Mouse (Mus musculus) cerebellum, adult (tissue): ENCODE data around the gene Akap6.

ENCODE experiments used
- ATAC-seq: cut with Nextera tagmentation; 2 replicates; pipeline ENCODE4 v1.9.2; 2017; ENCODE audit warnings: mild to moderate bottlenecking, moderate library complexity, mixed read lengths; ENCODE audit not compliant: insufficient number of reproducible peaks, low FRiP score, low TSS enrichment

Akap6 gene

DNA sequence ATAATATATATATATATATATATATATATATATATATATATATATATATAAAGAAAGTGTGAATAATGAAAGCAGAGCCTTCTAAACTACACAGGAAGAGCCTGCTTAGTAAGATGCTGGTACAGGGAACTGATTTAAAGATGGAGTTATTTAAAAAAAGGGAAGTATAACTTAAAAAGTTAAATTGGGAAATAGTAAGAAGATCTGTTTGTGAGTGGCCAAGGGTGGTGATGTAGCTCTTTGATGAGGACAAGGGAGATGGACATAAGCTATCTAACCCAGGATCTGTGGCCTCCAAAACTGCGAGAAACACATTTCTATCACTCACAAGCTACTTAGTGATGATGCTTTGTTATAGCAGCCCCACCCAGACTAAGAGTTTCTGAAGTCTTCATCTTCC lies 146.8 kb downstream of the Akap6 start:
- no peak for ATAC-seq

DNA sequence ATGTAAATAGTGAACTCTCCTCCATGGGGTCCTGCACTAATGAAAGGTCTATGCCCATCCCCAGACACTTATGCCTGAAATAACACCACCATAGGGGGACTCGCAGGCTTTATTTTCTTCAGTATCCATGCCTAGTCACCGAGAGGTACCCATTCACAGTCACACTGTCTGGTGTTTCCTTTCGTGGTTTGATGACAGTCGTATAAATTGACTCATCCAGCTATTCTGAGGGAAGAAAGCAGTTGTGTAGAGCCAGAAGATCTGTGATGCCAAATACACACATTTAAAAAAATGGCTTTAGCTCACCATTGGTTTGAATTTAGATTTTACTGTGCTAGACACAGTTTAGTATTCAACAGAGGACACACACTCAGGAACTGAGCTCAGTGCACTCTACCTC lies 147.8 kb downstream of the Akap6 start:
- ATAC-seq: no peak

DNA sequence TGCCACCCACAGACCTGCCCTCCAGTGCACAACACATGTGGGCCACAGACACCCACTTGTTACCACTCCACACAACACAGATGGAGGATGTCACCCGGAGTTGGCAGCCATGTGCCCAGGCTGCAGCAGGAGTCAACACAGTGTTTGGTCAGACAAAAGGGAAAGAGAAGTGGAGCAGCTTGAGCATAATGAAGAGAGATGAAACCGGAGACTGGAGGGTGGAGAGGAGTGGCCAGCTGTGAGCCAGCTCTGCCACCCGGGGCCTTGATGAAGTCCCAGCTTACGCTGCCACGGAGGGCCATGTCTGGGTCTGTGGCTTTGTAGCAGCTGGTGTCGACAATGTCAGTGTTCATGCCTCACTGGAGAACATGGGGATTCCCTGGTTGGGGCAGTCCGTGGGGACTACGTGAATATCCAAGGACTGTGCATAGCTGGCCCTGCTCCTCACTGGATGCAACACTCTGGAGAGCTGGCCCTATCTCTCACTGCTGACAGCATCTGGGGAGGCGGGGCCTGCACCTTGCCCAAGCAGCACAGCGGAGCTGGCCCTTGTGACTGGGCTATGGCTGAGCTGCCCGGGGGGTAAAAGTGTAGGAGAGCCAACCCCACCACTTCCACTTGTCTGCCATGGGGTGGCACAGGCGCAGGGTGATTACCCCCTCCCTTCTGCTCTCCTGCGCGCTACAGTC lies 148.8 kb downstream of the Akap6 start:
- ATAC-seq: peak; percentile 31; the same call in 1 of the 2 replicates

DNA sequence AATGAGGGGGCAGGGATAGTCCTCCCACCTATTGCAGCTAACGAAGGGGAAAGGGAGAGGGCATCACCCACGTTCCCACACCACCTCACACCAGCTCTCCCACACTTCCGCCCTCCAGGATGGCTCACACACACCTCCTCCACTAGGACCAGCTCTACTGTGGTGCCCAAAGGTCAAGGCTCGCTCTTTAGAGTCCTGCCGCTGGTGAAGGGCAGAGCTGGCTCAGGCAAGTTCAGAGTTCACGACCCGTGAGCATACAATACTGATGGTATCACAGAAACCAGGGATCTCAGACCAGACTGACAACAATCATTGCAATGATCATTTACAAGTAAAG lies 149.3 kb downstream of the Akap6 start:
- ATAC-seq: no peak

DNA sequence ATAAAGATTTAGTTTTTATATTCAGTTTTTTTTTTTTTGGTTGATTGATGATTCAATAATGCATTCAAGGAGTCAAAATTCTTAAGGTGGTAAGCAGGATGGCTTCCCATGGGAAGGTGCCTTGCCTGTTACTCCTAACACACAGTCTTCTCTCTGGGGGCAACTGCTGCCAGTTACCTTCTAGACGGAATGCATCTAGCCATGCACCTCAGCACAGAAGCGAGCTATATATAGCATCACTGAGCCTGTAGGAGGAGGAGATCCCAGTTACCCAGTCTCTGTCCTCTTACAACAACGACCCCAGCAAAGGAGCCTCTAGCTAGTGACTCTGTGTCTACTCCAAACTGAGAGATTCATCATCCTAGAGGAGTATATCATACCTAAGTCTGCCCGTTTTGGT lies 150.1 kb downstream of the Akap6 start:
- ATAC-seq: no peak

DNA sequence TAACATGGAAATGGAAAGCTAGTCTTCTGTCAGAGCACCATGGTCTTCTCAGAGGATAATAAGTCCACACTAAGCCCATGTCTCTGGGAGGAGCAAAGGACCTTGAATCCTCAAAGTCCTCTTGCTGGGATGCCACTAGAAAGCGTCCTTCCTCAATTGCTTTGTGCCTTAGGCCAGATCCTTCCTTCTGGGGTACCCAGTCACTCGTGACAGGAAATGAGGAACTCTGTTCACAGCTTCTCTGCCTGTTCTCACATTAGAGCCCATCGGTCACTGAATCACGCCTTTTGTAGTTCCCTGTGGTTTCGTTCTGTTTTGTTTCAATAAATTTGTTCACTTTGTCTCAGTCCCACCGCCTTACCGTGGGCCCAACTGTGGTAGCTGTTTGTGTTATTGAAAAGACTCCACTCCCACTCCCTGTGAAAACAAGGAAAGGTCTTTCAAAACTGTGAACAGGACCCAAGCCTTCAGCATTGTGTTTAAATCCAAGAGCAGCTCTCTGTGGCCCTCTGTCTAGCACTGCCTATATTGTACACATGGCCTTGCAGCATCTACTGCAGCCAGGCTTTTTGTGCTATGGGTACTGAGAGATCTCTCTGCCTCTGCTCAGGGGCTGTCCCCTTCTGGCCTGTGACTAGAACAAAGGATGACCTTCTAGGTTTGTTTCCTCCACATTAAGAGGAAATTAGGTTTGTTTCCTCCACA lies 151.3 kb downstream of the Akap6 start:
- no peak for ATAC-seq

DNA sequence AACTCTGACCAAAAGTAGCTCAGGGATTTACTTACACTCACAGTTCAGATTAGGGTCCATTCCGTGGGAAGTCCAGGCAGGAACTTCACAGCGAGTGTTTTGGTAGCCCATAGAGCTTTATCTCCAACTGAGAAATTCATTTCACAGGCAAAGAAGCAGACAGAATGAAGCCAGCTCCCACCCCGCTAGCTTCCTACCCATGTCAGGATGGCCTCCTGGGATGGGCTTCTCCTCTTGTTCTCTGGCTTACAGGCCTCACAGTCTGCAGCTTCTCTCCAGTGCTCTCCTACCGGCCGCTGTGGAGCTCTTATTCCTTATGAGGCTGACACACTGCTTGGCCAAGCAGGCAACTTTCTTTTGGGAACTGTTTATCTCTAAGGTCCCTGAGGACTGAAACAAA lies 152.0 kb downstream of the Akap6 start:
- no peak for ATAC-seq

DNA sequence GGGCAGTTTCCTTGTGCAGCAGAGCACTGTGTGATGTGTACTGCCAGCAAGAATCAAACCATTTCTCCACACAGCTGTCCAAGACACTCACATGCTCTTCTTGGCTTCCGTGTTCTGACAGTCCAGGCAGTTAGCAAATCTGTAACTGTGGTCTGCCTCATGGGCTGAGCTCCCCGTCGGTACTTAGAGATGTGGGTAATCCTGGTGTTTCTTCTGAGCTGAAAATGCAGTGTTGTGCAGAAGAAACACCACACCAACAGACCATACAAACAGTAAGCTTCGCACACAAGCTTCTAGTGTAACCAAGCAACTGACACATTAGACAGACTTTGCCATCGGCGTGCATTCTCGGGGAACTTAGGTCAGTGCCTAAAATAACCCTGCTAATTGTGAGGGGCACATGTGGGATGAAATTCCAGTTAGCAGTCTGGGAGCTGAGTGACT lies 155.1 kb downstream of the Akap6 start:
- no peak for ATAC-seq

DNA sequence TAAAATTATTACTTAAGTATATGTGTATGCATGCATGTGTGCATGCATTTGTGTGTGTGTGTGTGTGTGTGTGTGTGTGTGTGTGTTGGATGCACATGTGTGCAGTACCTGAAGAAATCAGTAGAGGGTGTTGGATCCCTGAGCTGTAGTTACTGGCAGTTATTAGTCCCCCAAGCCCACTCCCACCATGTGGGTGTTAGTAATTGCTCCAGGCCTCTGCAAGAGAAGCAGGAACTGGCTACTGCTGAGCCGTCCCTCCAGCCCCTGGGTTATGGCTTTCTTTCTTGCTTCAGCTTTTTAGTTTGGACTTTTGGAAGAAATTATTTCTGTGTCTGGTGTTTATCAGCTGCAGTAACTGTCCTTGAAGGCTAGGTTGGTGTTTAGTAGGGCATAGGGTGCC lies 156.9 kb downstream of the Akap6 start:
- no peak for ATAC-seq

DNA sequence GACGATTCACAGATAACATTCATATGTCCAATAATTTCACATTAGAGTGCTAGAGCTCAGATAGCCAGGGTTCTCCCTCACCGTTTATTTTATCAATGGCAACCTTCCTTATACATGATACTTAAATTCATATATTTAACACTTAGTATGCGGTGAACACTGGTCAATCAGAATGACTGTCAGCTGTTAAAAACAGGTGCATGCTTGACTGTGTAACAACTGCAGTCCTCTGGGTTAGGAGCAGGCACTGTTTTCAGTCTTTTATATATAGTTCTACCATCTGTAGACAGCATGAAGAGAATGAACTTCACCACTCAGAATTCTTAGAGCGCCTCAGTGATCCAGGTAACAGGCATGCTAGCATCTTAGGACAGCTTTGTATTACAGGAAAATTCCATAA lies 158.1 kb downstream of the Akap6 start:
- no peak for ATAC-seq

DNA sequence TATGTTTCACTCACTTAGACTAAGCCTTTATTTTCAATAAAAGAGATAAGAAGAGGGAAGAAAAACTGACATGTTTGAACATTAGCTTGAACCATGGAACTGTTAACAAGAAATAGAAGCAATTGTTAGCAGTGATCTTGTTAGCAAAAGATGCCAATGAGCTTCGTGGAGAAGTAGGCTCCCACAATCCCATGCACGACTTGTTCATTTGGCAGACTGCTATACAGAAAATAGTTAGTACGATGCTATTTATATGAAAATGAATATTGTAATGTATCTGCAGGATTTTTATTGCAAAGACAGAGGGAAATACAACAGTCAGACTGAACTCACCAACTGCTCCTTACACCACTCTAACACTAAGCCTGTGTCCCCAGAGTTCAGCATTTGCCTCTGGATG lies 162.7 kb downstream of the Akap6 start:
- no peak for ATAC-seq

DNA sequence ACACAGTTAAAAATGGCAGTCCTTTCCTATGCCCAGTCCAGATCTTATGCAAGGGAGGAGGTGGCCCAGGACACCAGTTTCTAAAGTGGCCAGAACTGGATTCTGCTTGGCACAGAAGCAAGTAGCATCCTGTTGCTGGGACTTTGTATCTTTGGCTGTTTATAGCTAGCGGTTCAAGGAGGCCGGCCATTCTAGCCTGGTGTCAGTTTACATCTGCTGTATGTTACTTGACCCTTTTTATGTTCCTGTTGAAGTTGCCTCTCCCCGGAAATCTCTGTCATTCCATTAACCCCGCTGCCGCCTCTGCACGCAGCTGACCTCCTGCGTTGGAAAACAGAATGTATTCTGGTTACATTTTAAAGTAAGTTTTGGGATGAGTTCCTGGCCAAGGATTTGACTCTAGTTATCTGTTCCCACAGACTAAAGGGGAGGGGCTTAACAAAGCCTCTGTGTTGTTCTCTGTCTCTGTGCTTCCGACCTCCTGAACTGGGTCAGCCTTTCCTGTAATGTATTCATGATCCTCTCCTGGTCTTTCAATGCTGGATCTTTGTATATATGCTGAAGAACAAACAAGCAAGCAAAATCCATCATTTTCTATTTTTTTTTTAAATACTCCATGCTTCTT lies 168.9 kb downstream of the Akap6 start:
- ATAC-seq: no peak

DNA sequence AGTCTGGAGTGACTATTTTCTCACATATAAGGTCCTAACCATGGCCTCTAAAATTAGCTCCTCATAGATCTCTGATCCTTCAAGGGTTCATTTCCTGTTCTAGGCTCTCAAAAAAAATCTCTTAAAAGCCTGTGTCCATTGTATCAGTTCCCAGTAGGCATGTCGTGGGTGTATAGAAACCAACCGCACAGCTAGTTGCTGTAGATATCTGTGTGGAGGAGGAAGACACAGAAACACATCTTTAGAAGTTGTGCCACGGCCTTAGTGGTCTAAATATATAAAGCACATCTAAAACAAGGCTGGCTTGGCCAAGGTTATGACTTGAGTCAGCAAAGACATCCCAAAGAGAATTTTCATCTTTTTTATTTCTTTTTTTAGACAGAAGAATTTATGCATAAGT lies 172.4 kb downstream of the Akap6 start:
- no peak for ATAC-seq

DNA sequence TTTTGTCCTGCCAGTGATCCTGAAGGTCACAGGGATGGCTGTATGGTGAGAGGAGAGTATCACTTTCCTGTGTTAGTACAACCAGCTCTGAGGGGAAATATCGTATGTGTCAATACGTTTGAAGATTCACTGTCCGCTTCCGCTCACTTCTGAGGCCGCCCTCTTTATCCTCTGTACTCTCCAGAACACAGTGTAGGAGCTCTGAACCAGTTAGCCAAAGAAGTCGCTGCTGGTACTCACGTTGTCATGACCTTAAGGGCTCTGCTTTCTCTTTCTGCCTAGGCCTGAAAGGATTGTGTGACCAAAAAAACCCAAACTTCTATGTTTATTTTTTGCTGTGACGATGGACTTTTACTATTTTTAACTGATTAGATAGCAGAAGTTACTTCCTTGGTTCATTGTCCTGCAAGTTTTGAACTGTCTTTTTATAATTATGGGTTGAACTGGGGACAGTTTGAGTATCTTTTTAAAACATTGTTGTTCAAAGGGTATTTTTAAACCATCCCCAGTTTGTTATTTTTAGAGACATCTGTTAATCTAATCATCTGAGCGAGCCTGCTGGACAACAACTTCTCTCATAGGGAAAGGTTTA lies 175.2 kb downstream of the Akap6 start:
- ATAC-seq: no peak

DNA sequence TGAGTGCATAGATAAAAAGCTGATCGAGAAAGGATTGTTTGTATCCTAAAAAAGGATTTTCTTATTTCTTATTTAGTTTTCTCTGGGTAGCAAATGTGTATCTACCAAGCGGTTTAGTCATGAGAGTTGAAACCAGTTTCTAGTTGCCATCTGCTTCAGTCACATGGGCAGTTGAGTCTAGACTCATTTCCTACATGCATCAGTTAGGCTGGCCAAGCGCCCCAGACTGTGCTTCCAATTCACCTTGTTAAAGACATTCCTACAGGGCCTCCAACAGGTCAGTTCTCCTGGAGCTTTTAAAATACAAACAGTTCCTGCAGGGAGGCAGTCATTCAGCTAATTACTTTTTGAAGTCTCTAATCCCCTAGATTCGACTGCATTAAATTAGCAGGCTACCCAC lies 176.9 kb downstream of the Akap6 start:
- ATAC-seq: peak; percentile 76

DNA sequence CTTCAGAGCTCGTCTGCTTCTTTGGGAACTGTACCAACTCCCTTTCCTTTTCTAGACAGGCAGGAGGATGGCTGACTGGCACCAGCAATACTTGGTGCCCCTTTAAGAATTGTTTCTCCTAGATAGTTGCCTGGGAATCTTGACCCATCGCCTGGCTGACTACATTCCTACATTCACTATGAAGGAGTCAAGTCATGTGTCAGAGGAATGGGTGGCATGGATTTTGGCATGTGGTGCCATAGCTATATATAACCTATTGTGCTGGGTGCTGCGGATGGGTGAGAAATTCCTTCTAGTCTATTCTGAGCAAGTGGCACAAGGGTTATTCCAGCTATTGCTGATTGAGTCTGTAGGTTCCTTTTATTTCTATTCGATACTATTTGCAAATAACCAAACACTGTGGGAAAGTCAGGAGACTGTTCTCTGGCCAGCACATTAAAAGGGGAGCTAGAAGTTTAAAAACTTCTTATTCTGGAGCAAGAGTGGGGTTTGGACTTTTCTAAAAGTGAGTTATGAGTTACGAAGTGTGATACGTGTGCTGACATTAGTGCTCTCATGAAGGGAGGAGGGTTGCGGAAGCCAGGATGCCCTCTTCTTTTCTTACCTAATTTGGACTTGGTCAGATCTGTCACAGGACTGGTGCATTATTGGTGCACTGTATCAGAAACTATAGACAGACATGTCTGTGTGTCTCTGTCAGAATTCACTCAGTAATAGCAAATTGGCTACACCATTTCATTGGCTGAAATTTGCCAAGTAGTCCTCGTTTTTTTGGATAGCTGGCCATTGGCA lies 178.0 kb downstream of the Akap6 start:
- ATAC-seq: no peak

DNA sequence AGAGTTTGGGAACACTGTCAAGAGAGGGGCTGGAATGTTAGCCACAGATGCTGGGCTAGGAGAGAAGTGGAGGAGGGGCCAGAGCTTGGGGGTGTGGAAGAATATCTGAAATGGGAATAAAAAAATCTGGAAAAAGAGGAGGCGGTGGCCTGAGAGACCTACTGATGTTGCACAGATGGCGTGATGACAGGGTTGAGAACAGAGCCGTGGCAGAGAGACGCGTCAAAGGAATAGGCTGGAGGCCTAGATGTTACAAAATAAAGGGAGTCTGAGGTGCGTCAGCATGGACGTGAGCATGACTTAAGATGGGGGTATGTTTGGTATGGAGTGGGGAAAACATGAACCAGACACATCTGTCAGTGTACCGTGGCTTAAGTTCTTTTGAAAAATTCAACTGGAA lies 180.1 kb downstream of the Akap6 start:
- ATAC-seq: no peak

DNA sequence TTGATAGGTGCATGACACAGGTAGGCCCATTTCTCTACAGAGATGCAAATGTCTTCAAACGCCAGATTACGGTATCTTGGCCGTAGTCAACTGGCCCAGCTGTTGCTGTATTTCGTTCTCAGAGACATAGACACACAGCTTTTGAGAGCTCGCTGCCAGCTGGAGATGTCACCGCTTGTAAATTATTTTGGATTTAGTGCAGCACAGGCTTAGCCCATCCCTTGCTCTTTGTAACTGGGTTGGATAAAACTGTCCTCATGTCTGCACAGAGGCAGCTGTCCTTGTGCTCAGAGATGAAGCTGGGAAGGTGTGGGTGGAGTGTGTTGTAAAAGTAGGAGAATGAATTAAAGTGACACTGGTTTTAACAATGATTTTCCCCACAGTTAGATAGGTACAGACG lies 193.3 kb downstream of the Akap6 start:
- ATAC-seq: no peak

DNA sequence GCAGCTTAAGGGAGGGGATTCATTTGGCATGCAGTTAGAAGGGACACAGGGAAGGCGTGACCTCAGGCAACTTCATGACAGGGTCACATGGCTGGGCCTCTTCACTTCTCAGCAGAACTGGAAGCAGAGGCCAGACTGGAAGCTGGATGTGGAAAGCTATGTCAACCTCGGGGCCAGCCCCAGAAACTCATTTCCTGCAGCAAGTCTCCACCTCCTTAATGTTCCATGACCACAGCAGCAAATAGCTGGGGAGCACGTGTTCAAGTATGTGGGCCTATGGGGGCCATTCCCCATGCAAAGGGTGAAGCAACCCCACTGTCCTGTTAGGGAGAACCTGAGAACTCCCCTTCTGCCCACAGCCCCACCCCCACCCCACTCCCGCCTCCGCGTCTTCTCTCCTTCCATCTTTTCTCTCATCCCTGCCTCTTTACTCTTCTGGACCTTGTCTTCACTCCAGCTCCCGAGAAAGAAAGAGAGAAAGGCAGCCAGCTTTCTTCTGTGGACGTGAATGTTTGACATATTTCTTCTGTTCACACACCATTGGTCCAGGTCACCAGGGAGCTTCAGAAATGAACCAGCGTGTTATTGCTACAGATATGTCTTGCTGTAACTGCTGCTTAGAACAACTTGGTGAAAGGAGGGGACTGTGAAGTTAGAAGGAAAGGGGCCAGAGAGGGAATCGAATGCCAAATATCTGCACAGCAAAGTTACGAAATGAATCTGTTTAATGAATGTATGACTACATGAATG lies 194.6 kb downstream of the Akap6 start:
- no peak for ATAC-seq
